Mouse (Mus musculus) intestine, postnatal 0 days (tissue): ENCODE data around the gene Zdhhc15. TPM values are rescaled to one million over a fixed set of nuclear protein-coding genes. Genes with fewer than 3 reads are reported as not detected.

Source experiments
- ATAC-seq: fragments of 200-750 bp; cut with Nextera tagmentation; 2 replicates; pipeline ENCODE4 v1.8.0; 2017; ENCODE audit warnings: mild to moderate bottlenecking, moderate TSS enrichment, moderate library complexity
- H3K27ac ChIP-seq: fragments of 300-500 bp; sonication (generic); 2 replicates; pipeline ENCODE4 v1.5.1; 2014; ENCODE audit warnings: mild to moderate bottlenecking, low read depth, low read length, moderate library complexity
- H3K27me3 ChIP-seq: fragments of 300-500 bp; sonication (generic); replicated peaks from 2 replicates; pipeline ENCODE4 v1.6.1; 2014; ENCODE audit warnings: low read length, mixed read lengths; ENCODE audit not compliant: control insufficient read depth, insufficient read depth
- H3K36me3 ChIP-seq: fragments of 300-500 bp; sonication (generic); 2 replicates; pipeline ENCODE4 v1.6.1; 2014; ENCODE audit warnings: mild to moderate bottlenecking, moderate library complexity; ENCODE audit not compliant: control insufficient read depth, insufficient read depth
- H3K4me1 ChIP-seq: fragments of 300-500 bp; sonication (generic); replicated peaks from 2 replicates; pipeline ENCODE4 v1.6.1; 2014; ENCODE audit warnings: antibody characterized with exemption, low read length, mixed read lengths; ENCODE audit not compliant: control insufficient read depth, insufficient read depth
- H3K4me2 ChIP-seq: fragments of 300-500 bp; sonication (generic); replicated peaks from 2 replicates; pipeline ENCODE4 v1.6.1; 2014; ENCODE audit warnings: low read depth, mild to moderate bottlenecking, moderate library complexity
- H3K4me3 ChIP-seq: fragments of 300-500 bp; sonication (generic); 2 replicates; pipeline ENCODE4 v1.5.1; 2014; ENCODE audit warnings: low read depth, low read length
- H3K9ac ChIP-seq: fragments of 300-500 bp; sonication (generic); 2 replicates; pipeline ENCODE4 v1.6.1; 2014; ENCODE audit warnings: mild to moderate bottlenecking, low read depth, low read length
- H3K9me3 ChIP-seq: fragments of 300-500 bp; sonication (generic); 2 replicates; pipeline ENCODE4 v1.6.1; 2016; ENCODE audit warnings: mixed run types; ENCODE audit not compliant: control insufficient read depth
- CTCF ChIP-seq: sonication (generic); IDR thresholded peaks from 2 replicates; pipeline ENCODE4 v1.5.1; 2016; ENCODE audit warnings: low read depth, mild to moderate bottlenecking, control low read depth, antibody characterized with exemption, moderate library complexity
- WGBS: fragments of 180-500 bp; shearing (Covaris S2); extraction: QIAGEN DNeasy Blood & Tissue Kit; methylation state at CpG from one replicate; pipeline ENCODE4 v1.1.7; 2014; 5-methylcytosine and 5-hydroxymethylcytosine counted together
- polyA plus RNA-seq: library from polyadenylated mRNA; unstranded; fragments of >200 nt; fragmentation: Nextera tagmentation; extraction: Ambion mirVana; gene quantifications from 2 replicates; pipeline ENCODE4 v1.2.1, GENCODE M21; 2015

The Zdhhc15 gene
- polyA plus RNA-seq, 1 experiment from 2014 or later, result 2.3 TPM

- ATAC-seq, result peak; percentile 83
- no peaks in the 10 kb centered on the region for H3K27me3 ChIP-seq
- no peak overlapping the region for H3K27ac ChIP-seq
- H3K9ac ChIP-seq, result no peak overlapping the region
- WGBS, result 28% methylated on average over 4 of the region's 4 CpGs
- no peaks in the 10 kb centered on the region for H3K9me3 ChIP-seq
- H3K4me1 ChIP-seq, result no peaks in the 10 kb centered on the region
- H3K4me3 ChIP-seq, result no peak overlapping the region
- no peak for TF ChIP-seq CTCF
- H3K4me2 ChIP-seq, result no peak overlapping the region
- H3K36me3 ChIP-seq, result no peaks in the 10 kb centered on the region
Observed at GRCm38 (mm10) chrX:104489626-104490355, 181.1 kb downstream of the Zdhhc15 start.

- no peak overlapping the region for H3K9ac ChIP-seq
- H3K27ac ChIP-seq, result no peak overlapping the region
- no peak overlapping the region for H3K4me2 ChIP-seq
- no peaks in the 10 kb centered on the region for H3K27me3 ChIP-seq
- no peak for ATAC-seq
- H3K9me3 ChIP-seq, result no peaks in the 10 kb centered on the region
- no peaks in the 10 kb centered on the region for H3K36me3 ChIP-seq
- TF ChIP-seq CTCF, result no peak
- H3K4me1 ChIP-seq, result no peaks in the 10 kb centered on the region
- H3K4me3 ChIP-seq, result no peak overlapping the region
- WGBS, result 83% methylated on average over 4 of the region's 4 CpGs
Observed at GRCm38 (mm10) chrX:104488870-104489467, 181.9 kb downstream of the Zdhhc15 start.

GRCm38 (mm10) chrX:104488036-104488435 lies 182.8 kb downstream of the Zdhhc15 start:
- 41% methylated on average over 3 of the region's 3 CpGs for WGBS
- Histone ChIP-seq H3K27ac (no peak overlapping the region), H3K27me3 (no peaks in the 10 kb centered on the region), H3K4me2 (no peak overlapping the region), H3K4me3 (no peak overlapping the region), H3K36me3 (no peaks in the 10 kb centered on the region), H3K4me1 (no peaks in the 10 kb centered on the region), H3K9me3 (no peaks in the 10 kb centered on the region), H3K9ac (no peak overlapping the region)
- peak; percentile 88 for ATAC-seq
- TF ChIP-seq CTCF, result no peak

Other genes starting within 250 kb of the Zdhhc15 start
- gene Uprt, start 188.2 kb downstream of the Zdhhc15 start, polyA plus RNA-seq, result 0.90 and 0.91 TPM in 2 replicates
- gene Magee2, start 186.2 kb upstream of the Zdhhc15 start, polyA plus RNA-seq, result 0.39 and 0.51 TPM in 2 replicates